Mouse (Mus musculus) cerebellum, postnatal 14 days (tissue): ENCODE data around the gene Nrxn2.

Source experiments
- DNase-seq, 2 experiments: peaks; one replicate each; pipeline ENCODE4 v3.0.0; 2021; ENCODE audit warnings: mixed read lengths in 2 of 2

Nrxn2 gene

DNA sequence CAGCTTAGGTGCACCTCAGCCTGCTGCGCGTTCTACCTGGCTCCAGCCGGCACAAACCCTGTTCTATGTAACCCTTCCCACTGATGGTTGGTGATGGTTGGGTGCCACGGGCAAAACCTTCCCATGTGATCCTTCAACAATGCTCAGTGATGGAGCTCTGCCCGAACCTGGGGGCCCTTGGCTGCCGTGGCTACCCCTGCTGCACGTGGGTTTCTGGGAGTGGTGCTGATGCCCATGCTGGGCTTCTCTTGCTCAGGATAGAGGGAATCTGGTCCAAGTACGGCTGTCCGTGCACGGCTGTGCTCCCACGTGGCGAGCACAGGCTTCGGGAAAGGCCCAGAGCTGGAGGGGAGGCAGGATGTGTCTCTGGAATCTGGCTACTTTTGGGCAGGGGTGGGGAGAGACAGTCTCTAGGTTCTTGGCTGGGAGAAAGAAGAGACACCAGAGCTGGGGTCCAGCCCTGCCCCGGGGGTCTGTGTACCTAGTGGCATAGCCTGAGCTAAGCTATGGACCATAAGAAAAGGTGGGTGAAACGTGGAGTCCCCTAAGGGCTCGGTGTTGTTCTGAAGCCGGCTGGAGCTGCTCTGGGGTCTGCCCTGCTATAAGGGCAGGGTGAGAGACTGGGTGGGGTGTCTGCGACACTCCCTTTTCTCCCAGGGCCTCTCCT, 76.1 kb downstream of the Nrxn2 start:
- no peak for DNase-seq

DNA sequence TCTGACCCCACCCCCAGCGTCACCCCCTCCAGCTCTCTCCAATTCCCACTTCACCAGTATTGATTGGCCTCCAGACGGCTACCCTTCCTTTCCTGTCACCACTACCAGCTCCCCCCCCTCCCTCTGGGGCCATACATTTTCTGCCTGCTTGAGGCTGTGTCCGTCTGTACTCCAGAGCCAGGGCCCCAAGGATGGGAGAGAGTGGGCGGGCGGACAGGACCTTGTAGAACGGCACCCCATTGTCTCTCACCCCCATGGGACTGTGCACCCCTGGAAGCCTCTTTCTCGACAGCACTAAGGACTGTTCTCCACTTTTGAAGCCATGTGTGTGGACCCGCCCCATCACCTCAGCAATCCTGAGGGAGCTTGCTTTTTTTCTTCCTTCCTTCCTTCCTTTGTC, 77.2 kb downstream of the Nrxn2 start:
- no peak for DNase-seq

DNA sequence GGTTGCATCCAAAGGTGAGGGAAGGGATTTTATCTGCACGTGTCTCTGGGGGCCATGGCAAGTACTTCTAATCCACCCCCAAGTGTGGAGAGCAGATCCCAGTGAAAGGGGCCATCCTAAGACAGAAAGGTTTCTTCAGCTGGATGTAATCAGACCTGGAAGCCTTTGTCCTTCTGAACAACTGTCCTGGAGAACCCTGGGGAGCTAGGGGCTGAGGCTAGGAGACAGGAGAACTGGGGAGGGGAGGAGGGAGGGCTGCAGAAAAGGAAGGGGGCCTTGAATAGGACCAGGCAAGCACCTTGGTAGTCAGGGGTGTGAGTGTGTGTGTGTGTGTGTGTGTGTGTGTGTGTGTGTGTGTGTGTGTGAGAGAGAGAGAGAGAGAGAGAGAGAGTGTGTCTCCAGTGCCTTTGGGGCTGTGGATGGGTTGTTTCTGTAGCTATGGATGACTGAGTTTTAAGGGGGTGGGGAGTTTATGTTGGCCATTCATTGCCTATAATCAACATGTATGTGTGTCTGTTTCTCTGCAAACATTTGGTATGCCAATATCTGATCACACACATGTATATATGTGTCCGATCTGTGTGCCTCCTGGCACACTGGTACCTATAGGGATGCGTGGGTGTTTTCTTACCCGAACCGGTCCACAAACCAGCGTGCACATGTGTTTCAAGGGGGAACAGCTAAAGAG, 78.1 kb downstream of the Nrxn2 start:
- no peak for DNase-seq

DNA sequence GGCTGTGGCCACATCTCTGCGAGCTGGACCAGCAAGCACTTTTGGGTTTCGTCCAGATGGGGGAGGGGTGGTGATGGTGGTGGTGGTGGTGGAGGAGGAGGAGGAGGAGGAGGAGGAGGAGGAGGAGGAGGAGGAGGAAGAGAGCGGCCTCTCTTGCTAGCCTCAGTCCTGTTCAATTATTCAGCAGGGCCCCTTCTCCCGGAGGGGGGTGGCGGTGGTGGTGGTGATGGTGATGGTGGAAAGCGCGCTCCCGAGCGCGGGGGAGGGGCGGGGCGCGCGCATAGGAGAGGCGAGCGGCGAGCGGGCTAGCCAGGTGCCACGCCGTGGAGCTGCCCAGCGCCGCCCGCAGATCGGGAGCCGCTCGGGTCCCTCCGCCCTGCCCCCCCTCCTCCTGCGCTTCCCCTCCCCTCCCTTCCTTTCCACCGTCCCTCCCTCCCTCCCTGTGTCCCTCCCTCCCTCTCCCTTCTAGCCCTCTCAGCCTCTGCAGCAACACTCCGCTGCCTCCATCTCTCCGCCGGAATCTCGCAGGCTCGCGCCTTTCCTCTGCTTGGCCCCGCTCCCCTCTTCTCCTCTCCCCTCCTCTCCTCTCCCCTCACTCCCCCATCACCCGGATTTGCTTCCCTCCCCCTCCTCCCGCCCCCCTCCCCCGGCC, 78.7 kb downstream of the Nrxn2 start:
- DNase-seq, result peak; percentile 91 to 92

DNA sequence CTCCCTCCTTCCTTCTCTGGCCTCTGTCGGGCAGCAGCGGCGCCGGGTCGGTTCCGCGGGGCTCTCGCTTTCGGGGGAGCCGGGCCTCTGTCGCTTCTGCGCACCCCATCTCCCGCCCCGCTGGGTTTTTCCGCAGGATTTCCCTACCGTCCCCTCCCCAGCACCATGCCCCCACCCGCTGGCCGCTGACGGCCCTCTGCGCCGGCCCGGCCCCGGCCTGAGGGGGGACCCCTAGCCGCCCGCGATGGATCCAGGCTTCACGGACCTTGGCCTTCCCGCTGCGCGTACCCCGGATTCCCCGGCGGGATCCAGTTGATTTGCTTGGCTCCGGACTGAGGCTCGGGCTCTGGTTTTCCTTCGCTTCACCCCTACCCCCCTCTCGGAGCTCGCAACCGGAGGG, 79.3 kb downstream of the Nrxn2 start:
- DNase-seq, result peak in 1 of 2 experiments; percentile 72

DNA sequence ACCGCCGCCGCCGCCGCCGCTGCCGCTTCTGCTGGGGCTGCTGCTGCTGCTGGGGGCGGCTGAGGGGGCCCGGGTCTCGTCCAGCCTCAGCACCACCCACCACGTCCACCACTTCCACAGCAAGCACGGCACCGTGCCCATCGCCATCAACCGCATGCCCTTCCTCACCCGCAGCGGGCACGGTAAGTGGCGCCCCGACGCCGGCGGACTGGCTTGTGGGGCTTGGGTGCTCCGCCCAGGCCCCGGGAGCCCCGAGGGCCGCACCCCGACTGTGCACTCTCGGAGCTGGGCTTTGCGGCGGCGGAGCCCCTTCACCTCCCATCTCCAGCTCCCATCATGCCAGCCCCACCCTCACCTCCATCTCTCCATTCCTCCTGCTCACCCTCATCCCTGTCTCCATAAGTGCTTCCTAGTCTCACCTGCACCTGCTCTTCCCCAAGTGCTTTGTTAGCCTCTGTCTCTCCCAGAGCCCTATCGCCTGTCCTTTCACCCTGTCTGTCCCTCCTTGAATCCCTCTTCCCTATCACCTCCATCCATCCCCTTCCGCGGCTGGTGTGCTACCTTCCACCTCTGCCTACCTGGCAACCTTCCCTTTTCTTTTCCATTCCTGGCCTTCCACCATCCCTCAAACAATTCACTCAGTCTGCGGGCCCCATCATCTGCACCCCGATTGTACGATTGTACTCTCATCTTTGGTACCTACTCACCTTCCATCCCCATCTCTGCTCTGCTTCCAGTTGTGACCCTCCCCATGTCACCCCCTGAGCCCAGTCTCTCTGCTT, 80.0 kb downstream of the Nrxn2 start:
- peak; percentile 69 to 70 for DNase-seq

DNA sequence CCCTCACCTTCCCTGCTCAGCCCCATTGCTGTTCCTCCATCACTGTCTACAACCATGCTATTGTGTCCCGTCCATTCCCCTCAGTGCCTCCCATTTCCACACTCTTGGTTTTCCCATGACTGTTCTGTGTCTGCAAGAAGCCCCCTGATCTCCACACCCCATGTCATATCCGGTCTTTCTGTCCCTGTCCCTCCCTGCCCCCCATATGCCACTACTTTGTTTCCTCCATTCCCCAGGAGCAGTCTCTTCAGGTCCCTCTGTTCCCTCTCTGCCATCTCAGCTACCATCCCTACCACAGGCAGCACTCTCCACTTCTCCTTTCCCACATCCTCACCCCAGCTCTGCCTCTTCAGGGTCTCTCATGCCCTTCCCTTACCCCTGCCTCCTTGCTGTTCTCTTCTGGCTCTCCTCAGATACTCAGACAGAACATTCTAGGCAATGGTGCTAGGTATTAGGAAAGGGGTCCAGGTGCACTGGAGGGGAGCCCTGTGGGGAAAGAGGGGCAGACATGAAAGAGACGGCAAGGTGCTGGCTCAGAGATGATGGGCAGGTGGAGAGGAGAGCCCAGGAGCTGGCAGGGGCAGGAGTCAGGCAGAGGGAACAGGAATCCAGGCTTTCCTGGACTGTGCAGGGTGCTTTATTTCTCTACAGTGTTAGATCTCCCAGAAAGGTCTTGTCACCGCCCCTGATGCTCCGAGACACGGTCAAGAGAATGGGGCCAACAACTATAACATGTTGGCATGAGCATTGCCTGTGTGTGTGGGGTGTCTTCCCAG, 81.5 kb downstream of the Nrxn2 start:
- DNase-seq, result peak in 1 of 2 experiments; percentile 61

DNA sequence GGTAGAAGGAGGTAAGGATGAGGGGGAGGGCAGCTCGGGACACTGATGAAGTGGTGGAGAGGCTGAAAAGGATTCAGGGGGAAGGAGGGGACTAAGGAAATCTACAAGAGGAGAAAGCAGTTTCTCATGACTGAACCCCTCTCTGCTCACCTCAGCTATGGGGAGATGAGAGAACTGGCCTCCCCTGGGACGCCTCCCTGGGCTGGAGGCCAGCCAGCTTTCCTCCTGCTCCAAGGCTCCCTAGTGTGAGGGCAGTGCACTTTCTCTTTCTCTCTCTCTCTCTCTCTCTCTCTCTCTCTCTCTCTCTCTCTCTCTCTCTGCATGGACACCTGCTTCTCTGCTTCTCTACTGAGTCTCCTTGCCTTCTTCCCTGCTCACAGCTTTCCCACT, 82.1 kb downstream of the Nrxn2 start:
- DNase-seq, result peak; percentile 65 to 68

DNA sequence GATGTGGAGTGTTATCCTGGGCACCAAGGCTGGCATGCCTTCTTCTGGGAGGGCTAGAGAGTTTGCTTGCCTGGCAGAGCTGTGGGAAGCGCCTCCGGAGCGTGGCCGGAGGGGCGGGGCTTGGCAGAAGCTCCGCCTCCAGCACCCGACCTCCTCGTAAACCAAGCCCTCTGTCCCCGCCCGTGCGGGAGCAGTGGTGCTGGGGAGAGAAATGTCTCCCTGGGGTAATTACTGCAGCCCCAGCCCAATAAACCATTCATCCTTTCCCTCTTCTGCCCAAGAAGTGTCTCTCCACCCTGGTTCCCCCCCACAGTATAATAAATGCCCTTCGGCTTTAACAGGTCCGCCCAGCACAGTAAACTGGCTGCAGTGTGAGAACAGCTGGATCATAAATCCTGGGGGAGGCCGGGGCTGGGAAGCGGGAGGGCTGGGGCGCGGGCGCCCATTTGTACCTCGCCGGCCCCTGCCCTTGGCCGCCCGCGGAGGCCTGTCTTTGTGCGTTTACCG, 83.6 kb downstream of the Nrxn2 start:
- DNase-seq, result peak; percentile 82 to 89

DNA sequence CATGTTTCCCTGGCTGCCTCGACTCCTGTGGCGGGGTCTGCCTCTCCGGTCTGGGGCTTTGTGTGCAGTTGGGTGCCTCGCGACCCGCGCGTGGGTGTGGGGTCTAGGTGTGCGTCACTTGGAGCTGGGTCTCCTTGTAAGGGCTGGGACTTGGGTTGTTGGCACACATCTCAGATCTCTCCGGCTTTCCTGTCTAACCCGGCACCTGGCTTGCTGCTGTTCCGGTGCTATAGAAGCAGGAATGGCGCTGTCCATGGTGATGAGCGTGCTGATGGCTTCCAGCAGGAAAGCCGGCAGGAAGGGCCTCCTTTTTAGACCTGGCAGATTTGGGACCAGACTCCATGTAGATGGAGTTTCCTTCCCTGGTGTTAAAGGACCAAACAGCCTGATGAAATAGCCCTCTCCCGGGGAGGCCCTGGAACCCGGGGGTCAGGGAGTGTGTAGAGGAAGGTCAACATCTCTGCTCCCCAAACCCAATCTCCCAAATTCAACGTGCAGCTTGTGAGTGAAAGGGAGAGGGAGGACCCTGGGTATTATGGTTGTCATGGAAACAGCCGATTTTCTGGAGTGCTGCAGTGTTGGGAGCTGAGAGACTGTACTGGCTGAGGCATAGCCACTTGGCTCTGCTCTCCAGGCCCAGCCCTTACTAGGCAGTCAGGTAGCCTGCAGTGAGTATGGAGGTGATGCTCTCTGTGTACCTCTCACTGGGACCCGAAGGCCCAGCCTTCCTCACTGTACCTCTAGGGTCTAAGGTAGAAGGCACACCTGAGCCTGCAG, 84.2 kb downstream of the Nrxn2 start:
- DNase-seq, result peak in 1 of 2 experiments; percentile 66

DNA sequence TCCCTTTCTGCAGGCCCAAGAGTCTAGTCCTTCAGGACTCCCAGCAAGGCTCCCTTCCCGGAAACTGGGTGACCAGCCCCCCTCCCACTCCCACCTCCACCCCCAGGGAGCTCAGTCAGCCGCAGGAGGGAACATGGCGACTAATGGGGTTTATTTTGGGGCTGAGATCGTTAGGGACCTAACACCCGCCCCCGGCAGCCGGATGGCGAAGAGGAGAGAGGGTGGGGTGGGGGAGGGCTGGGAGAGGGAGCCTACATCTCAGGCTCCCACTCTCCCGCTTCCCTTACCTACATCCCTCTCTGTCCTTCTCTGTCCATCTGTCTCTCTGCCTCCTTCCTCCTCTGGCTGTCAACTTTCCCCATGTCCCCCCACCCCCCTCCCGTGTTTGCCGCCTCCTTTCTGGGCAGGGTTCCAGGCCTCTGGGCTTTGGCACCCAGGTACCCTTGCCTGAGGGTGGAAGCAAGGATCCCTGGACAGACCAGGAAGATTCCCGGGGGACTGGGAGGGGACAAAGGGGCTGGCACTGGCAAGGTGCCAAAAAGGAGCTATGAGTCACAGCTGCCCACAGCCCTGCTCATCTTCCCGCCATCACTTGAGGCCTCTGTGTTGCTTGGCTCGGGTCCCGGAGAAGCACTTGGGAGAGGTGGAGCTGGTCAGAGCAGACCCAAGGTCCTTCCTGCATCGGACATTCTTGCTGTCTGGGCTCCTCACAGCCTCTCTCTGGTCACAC, 85.6 kb downstream of the Nrxn2 start:
- DNase-seq, result peak; percentile 72 to 78

DNA sequence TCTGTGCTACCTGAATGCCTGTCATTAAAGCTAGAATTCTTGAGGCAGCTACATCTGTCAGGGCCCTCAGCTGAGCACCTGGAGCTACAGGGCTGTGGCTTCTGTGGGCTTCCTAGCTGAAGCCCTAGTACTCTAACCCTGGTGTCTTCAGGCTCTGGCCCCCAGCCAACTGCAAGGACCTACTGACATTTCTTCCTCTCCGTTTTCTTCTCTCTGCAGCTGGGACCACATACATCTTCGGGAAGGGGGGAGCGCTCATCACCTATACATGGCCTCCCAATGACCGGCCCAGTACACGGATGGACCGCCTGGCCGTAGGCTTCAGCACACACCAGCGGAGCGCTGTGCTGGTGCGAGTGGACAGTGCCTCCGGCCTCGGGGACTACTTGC, 86.1 kb downstream of the Nrxn2 start:
- DNase-seq, result no peak

DNA sequence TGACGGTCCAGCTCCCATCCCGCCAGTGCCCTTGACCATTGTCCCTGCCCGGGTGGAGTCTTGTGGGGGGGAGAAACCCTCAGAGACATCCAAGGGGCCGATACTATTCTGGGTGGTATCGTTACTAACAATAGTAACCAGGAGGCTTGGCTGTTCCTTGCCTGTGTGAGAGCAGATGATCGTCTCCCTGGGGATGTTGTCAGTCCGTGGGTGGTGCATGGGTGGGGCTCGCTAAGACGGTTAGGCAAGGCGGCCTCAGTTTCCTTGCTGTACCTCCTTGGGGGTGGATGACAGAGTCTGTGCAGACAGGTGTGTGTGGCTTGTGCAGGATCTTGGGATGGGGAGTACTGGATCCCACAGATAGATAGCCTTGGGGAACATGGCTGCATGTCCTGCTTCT, 88.9 kb downstream of the Nrxn2 start:
- DNase-seq, result no peak

DNA sequence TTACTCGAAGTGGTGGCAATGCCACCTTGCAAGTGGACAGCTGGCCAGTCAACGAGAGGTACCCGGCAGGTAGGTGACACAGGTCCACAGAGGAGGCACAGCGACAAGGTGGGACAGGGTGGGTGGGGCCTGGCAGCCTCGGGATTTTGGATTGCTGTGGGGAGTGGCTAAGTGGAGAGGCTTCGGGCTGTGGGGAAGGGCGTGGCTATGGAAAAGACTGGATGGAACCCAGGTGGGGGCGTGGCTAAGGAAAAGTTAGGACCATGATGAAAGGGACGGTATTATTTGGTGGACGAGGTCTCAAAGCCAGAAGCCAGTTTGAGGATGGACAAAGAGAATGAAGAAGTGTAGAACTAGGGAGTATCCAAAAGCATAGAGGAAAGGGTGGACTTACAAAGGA, 91.3 kb downstream of the Nrxn2 start:
- no peak for DNase-seq

DNA sequence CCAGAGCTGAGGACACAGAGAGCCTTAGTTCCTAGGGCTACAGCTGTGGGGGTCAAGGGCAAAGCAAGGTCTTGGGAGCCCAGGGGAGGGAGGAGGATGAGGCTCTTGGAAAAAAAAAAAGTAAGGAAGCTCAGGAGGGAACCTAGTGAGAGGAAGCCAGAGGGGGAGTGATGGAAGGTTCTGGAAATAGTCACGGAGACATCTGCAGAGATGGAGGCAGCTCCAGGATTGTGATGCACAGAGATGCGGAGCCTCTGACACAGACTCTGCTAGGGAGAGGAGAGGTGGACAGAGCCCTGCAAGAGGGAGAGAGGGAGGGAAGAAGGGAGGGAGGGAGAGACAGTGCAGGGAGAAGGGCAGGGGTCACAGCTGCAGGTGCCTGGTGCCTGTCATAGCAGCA, 92.0 kb downstream of the Nrxn2 start:
- no peak for DNase-seq

DNA sequence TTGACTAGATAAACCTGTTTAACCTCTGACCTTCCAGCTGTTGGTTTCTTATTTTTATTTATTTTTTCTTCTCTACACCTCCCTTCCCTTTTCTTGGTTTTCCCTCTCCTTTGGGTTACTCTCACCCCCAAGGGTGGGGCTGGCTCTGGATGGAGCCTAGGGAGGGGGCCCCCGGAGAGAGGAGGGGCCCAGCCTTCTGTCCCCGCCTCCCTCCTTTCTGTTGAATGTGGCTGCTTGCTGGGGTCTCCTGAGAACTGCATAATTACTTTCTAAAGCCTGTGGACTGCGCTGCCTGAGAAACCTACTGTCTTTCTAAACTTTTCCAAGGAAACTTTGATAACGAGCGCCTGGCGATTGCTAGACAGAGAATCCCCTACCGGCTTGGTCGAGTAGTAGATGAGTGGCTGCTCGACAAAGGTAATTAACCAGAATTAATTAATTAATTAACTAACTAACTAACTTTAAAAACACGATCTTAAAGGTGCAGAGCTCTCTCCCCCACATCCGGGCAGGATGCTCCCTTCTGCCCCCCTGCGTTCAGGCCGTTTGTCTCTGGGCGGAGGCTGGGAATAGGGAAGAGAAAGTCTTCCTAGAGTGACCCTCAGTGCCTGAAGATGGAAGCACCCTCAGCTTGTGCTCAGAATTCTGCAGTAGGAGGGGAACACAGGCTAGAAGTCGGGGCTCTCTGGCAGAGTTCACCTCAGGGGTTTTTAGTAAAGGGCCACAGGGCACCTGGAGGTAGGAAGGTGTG, 95.0 kb downstream of the Nrxn2 start:
- no peak for DNase-seq

DNA sequence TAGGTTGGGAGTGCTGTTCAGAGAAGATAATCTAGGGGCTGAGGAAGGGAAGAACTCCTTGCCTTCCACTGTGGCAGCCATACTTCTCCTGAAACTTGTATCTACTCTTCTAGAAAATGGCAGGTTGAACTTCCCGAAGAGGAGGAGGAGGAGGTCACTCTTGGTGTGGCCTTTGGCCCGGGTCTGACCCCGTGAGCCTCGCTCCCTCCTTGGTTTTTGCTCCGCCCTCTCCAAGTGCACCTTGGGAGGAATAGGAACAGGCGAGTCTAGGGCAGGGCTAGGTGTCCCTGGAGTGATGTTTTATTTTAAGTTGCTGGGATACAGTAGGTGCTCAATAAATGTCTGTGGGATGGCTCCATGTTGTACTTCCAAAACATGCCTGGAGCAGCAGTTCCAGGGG, 96.4 kb downstream of the Nrxn2 start:
- no peak for DNase-seq

DNA sequence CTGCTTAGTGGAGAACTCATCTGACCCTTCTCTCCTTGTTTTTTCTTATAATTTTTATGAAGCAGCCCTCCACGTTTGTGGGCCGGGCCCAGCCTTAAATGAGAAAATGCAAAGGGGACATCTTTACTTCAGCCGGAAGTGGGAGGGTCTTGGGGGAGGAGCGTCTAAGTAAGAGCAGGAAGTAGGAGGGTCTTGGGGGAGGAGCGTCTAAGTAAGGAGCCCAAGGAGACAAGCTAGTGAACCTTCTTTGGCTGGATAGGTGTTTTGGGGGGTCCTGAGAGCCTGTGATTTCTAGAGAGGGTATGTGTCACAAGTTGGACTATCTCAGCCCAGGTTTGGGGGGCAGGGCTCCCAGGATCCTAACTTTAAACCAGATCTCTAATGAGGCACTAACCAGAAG, 96.9 kb downstream of the Nrxn2 start:
- DNase-seq, result no peak

DNA sequence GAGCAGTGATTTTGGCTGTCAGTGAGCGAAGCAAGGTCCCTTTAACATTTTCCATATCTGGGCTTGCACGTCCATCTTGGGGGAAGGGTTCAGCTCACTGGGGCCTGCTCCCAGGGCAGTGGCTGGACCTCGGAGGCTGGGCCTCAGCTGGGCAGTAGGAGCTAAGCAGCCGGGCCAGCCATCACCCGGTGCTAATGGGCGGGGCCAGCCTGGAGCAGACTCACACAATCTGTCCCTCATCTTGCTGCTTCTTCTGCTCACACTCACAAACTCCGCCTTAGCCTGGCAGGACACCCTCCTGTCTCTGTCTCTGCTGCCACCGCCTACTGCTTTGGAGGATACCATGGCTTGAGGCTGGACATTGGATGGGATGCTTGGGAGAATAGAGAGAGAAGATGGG, 97.6 kb downstream of the Nrxn2 start:
- DNase-seq, result no peak

DNA sequence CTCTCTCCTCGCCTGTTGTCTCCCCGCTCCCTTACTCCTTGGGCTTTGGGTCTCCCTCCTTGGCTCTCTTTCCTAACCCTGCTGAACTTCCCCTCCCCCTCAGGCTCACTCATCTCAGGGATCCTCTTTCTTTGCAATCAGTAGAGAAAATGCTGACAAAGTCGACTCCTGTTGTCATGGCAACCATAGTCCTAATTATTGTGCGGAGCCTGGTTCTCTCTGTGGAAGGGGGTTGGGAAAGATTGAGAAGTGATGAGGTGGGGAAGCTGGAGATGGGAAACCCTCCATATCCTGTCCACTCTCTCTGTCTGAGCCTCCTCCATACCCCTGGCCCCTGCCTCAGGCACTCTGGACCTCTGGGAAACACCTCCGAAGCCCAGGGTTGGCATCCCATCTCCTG, 100.1 kb downstream of the Nrxn2 start:
- no peak for DNase-seq
